Mouse (Mus musculus) CH12.LX (cell line): ENCODE data around the gene Rtf2. TPM values are rescaled to one million over a fixed set of nuclear protein-coding genes. Genes with fewer than 3 reads are reported as not detected.

Experiments used
- DNase-seq: peaks from one replicate; pipeline ENCODE4 v3.0.0-alpha.2; 2013; ENCODE audit errors: extremely low read depth
- H3K27ac ChIP-seq: 2 replicates; pipeline ENCODE4 v1.5.1; 2012; ENCODE audit warnings: low read depth, mild to moderate bottlenecking, control low read depth, moderate library complexity; ENCODE audit not compliant: insufficient read depth
- H3K27me3 ChIP-seq: replicated peaks from 2 replicates; pipeline ENCODE3; 2012; ENCODE audit warnings: inconsistent platforms
- H3K36me3 ChIP-seq, 2 experiments: replicated peaks in 1 of 2; 2 replicates each; pipeline versions ENCODE3 to v1.6.1; 2012; ENCODE audit warnings: inconsistent platforms in 1 of 2, low read length in 1 of 2, mild to moderate bottlenecking in 1 of 2, mixed read lengths in 1 of 2, moderate library complexity in 1 of 2; ENCODE audit not compliant: control insufficient read depth in 1 of 2, insufficient read depth in 1 of 2
- H3K4me1 ChIP-seq, 2 experiments: 2 replicates each; pipeline ENCODE4 v1.6.1; 2012; ENCODE audit warnings: inconsistent platforms in 1 of 2, moderate library complexity in 1 of 2; ENCODE audit not compliant: insufficient read depth in 2 of 2, control insufficient read depth in 1 of 2
- H3K4me2 ChIP-seq: 2 replicates; pipeline ENCODE4 v1.6.1; 2012; ENCODE audit warnings: low read depth, mild to moderate bottlenecking, control low read depth; ENCODE audit not compliant: poor library complexity, insufficient read depth, severe bottlenecking
- H3K4me3 ChIP-seq, 3 experiments: fragments of 150-350 bp in 1 of 3; sonication (generic) in 1 of 3; replicated peaks in 1 of 3; 2 replicates each; pipeline versions ENCODE3 to v1.5.1; 2011 to 2012; ENCODE audit warnings: low read depth in 2 of 3, low read length in 2 of 3, mild to moderate bottlenecking in 2 of 3, moderate library complexity in 2 of 3, control low read depth in 1 of 3, improper control_type of control experiment in 1 of 3, inconsistent platforms in 1 of 3, mixed read lengths in 1 of 3; ENCODE audit not compliant: poor library complexity in 1 of 3
- H3K79me2 ChIP-seq: replicated peaks from 2 replicates; pipeline ENCODE4 v1.6.1; 2012; ENCODE audit warnings: mild to moderate bottlenecking, moderate library complexity; ENCODE audit not compliant: control insufficient read depth, poor library complexity, insufficient read depth, severe bottlenecking; ENCODE audit errors: extremely low read depth
- H3K9ac ChIP-seq: 2 replicates; pipeline ENCODE4 v1.6.1; 2012; ENCODE audit warnings: low read depth, mild to moderate bottlenecking, control low read depth, moderate library complexity; ENCODE audit not compliant: insufficient read depth
- H3K9me3 ChIP-seq: replicated peaks from 2 replicates; pipeline ENCODE3; 2012; ENCODE audit warnings: low read length, inconsistent platforms, mixed read lengths
- BHLHE40 ChIP-seq: IDR thresholded peaks from 2 replicates; pipeline ENCODE4 v1.6.1; 2011; ENCODE audit warnings: mild to moderate bottlenecking, low read depth, low read length, improper control_type of control experiment
- CHD2 ChIP-seq: IDR thresholded peaks from 2 replicates; pipeline ENCODE4 v1.6.1; 2011; ENCODE audit warnings: low read length, improper control_type of control experiment
- CTCF ChIP-seq, 2 experiments: IDR thresholded peaks in 1 of 2; conservative IDR thresholded peaks in 1 of 2; 2 replicates each; pipeline ENCODE4 v1.5.1; 2011 to 2012; ENCODE audit warnings: low read depth in 2 of 2, low read length in 2 of 2, improper control_type of control experiment in 1 of 2, inconsistent platforms in 1 of 2, mild to moderate bottlenecking in 1 of 2, moderate library complexity in 1 of 2
- E2F4 ChIP-seq: IDR thresholded peaks from 2 replicates; pipeline ENCODE4 v1.6.1; 2011; ENCODE audit warnings: low read depth, low read length, improper control_type of control experiment; ENCODE audit not compliant: insufficient replicate concordance
- ETS1 ChIP-seq: conservative IDR thresholded peaks from 2 replicates; pipeline ENCODE4 v1.6.1; 2012; ENCODE audit warnings: low read depth, mild to moderate bottlenecking, inconsistent platforms, low read length, improper control_type of control experiment, moderate library complexity
- HCFC1 ChIP-seq: IDR thresholded peaks from 2 replicates; pipeline ENCODE4 v1.6.1; 2012; ENCODE audit warnings: low read depth, mild to moderate bottlenecking, inconsistent platforms, low read length, improper control_type of control experiment
- IRF4 ChIP-seq: IDR thresholded peaks from 2 replicates; pipeline ENCODE4 v1.6.1; 2014; ENCODE audit warnings: low read depth, mild to moderate bottlenecking, inconsistent platforms, low read length, improper control_type of control experiment
- JUND ChIP-seq: conservative IDR thresholded peaks from 2 replicates; pipeline ENCODE4 v1.6.1; 2011; ENCODE audit warnings: low read depth, low read length, improper control_type of control experiment
- MAFK ChIP-seq: IDR thresholded peaks from 2 replicates; pipeline ENCODE4 v1.6.1; 2011; ENCODE audit warnings: low read length, improper control_type of control experiment; ENCODE audit not compliant: insufficient replicate concordance
- MAX ChIP-seq: IDR thresholded peaks from 2 replicates; pipeline ENCODE4 v1.6.1; 2011; ENCODE audit warnings: low read length, improper control_type of control experiment
- MAZ ChIP-seq: IDR thresholded peaks from 2 replicates; pipeline ENCODE4 v1.6.1; 2012; ENCODE audit warnings: low read depth, mild to moderate bottlenecking, inconsistent platforms, low read length, improper control_type of control experiment, moderate library complexity
- MEF2A ChIP-seq: IDR thresholded peaks from 2 replicates; pipeline ENCODE4 v1.6.1; 2014; ENCODE audit warnings: low read depth, mild to moderate bottlenecking, inconsistent platforms, low read length, improper control_type of control experiment, borderline replicate concordance
- MYC ChIP-seq: IDR thresholded peaks from 2 replicates; pipeline ENCODE4 v1.6.1; 2011; ENCODE audit warnings: low read depth, mild to moderate bottlenecking, improper control_type of control experiment, low read length
- NELFE ChIP-seq: IDR thresholded peaks from 2 replicates; pipeline ENCODE4 v1.6.1; 2011; ENCODE audit warnings: low read depth, low read length, improper control_type of control experiment
- POLR2AphosphoS2 ChIP-seq: IDR thresholded peaks from 2 replicates; pipeline ENCODE4 v1.6.1; 2011; ENCODE audit warnings: low read depth, low read length, improper control_type of control experiment
- RAD21 ChIP-seq: IDR thresholded peaks from 2 replicates; pipeline ENCODE4 v1.6.1; 2011; ENCODE audit warnings: low read depth, mild to moderate bottlenecking, low read length, improper control_type of control experiment, moderate library complexity
- SMC3 ChIP-seq: IDR thresholded peaks from 2 replicates; pipeline ENCODE4 v1.6.1; 2011; ENCODE audit warnings: low read depth, low read length, improper control_type of control experiment
- ZNF384 ChIP-seq: IDR thresholded peaks from 2 replicates; pipeline ENCODE4 v1.6.1; 2012; ENCODE audit warnings: low read depth, low read length, improper control_type of control experiment, inconsistent platforms
- dilution Hi-C: fragments of 300-500 bp; cut with MboI; formaldehyde crosslinking; loops from 2 replicates; pipeline ENCODE4 v1.14.3; 2020; ENCODE audit warnings: low sequenced_read_pairs; ENCODE audit not compliant: extremely low pct_unique_long_range_greater_than_20kb, extremely low pct_ligation_motif_present
- in situ Hi-C: fragments of 300-500 bp; cut with MboI; formaldehyde crosslinking; loops from 3 replicates; pipeline ENCODE4 v1.14.3; 2019; ENCODE audit warnings: low sequenced_read_pairs, low pct_ligation_motif_present, low pct_unique_long_range_greater_than_20kb, mixed read lengths
- polyA plus RNA-seq: library from polyadenylated mRNA; unstranded; fragments of >175 nt; gene quantifications from 2 replicates; pipeline ENCODE4 v1.2.1, GENCODE M21; 2012; ENCODE audit warnings: low read depth; ENCODE audit not compliant: insufficient read length
- total RNA-seq, 2 experiments: library from RNA; depleted of rRNA; stranded (reverse); fragments of 300-350 nt in 1 of 2; fragments of >200 nt in 1 of 2; gene quantifications; 2 replicates each; pipeline ENCODE4 v1.2.3; 2012 to 2014

The Rtf2 gene
- total and polyA plus RNA-seq, 3 experiments = 60.3 to 72.9 (median 61.4) TPM

DNA sequence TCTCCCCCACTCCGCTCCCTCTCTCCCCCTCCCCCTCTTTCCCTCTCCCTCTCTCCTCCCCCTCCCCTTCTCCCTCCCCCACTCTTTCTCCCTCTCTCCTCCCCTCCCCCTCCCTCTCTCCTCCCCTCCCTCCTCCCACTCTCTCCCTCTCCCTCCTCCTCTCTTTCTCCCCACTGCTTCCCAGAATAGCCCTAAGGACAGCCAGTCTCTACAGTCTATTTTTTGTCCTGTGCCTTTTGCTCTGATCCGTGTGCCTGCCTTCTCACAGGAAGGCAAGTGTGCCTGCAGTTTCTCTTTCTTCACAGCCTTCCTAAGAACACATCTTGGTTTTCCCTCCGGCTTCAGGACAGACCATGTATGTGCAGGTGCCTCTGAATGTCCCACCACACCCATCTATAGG lies 37.0 kb downstream of the Rtf2 start:
- dilution Hi-C loops (no loop called here), in situ Hi-C loops (loop anchor here (10.0 to 25.0 kb wide), 3 partner anchors 297 to 610 kb away; no protein-coding TSS in a partner anchor)
- H3K79me2 ChIP-seq = no peaks in the 10 kb centered on the region
- no peak for DNase-seq
- H3K4me3 ChIP-seq = peak overlapping the region; percentile 9 to 53 (median 49)
- H3K27ac ChIP-seq = no peak overlapping the region
- TF ChIP-seq BHLHE40 (no peak), ZNF384 (no peak), POLR2AphosphoS2 (no peak), MAX (no peak), MEF2A (no peak), E2F4 (no peak), JUND (no peak), CHD2 (no peak)
- peaks cover 22% of the 10 kb centered on the region for H3K27me3 ChIP-seq
- H3K4me2 ChIP-seq = peak overlapping the region; percentile 92
- no peaks in the 10 kb centered on the region for H3K9me3 ChIP-seq
- H3K36me3 ChIP-seq = peaks cover 0 to 1% of the 10 kb centered on the region in 2 experiments
- H3K4me1 ChIP-seq = peaks cover 4 to 11% of the 10 kb centered on the region in 2 experiments; a peak in 3 of 4 replicates
- peak overlapping the region; percentile 38 for H3K9ac ChIP-seq

DNA sequence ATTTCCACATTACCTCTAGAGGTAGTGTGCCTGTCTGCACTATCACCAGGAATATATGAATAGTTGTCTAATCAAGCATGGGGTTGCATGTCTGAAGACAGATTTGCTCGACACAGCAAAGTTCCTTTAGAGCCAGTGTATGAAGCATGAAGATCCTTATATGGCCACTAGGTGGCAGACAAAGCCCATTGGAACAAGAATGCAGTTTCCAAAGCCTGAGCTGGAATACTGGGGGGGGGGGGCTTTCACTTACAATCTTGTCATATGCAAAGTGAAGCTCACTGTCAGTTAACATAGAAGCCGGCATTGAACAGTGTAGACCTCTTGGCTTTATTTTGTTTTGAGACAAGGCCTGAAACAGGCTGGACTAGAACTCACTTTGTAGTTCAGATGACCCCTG lies 37.5 kb downstream of the Rtf2 start:
- DNase-seq = peak; percentile 54
- in situ Hi-C loops (loop anchor here (10.0 to 25.0 kb wide), 3 partner anchors 297 to 609 kb away; no protein-coding TSS in a partner anchor), dilution Hi-C loops (no loop called here)
- Histone ChIP-seq H3K4me1 (peaks cover 4 to 11% of the 10 kb centered on the region in 2 experiments; a peak in 3 of 4 replicates), H3K79me2 (no peaks in the 10 kb centered on the region), H3K4me3 (peak overlapping the region in 2 of 3 experiments; percentile 49 to 53), H3K36me3 (no peaks in the 10 kb centered on the region), H3K27me3 (peaks cover 26% of the 10 kb centered on the region), H3K9ac (peak overlapping the region; percentile 38), H3K27ac (no peak overlapping the region), H3K4me2 (peak overlapping the region; percentile 92), H3K9me3 (no peaks in the 10 kb centered on the region)
- TF ChIP-seq RAD21 (peak; percentile 86), CTCF (conservative IDR thresholded peaks at IDR 0.05 in 1 of 2, IDR thresholded peaks at IDR 0.05 in 1 of 2; ENCODE audit: low read depth in 2 of 2, low read length in 2 of 2) (peak; percentile 46 to 92), SMC3 (peak; percentile 72), MAX (0 out of 2 replicates have a peak, but pooled peaks have one; percentile 32), MAFK (peak; percentile 31; the same call in 1 of the 2 replicates), IRF4 (peak; percentile 21; the same call in 1 of the 2 replicates), MAZ (0 out of 2 replicates have a peak, but pooled peaks have one; percentile 39), NELFE (peak; percentile 43; the same call in 1 of the 2 replicates), HCFC1 (no peak), MYC (no peak), ETS1 (no peak)
